Mouse (Mus musculus): ENCODE data around the gene Dap. TPM values are rescaled to one million over a fixed set of nuclear protein-coding genes. Genes with fewer than 3 reads are reported as not detected.

Dap gene
- polyA plus RNA-seq, 1 experiment, result 132 TPM

DNA sequence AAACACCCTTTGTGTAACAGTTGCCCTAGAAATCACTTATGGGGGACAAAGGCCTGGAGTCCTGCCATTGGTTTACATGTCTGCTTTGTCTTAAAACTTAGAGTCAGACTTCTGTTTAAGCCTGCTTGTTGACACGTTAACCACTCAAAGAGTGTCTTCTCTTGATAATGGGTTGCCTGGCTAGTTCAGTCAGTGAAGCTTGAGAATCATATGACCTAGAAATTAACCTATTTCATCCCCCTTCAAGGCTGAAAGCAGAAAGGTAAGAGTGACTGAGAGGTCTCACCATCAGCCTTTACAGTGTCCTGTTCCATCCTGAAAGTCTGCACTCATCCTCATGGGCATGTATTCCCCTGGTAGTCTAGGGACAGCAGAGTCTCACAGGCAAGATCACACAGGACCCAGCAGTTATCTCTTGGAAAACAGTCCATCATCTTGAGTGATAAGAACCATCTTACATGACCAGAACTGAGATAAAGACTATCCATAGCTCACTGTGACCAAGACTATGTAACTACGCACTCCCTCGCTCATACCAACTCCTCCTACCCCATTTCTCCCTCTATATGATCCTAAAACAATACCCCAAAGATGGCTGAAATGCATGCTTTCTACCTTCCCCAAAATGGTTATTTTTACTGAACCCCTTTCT is 10.4 kb upstream of the Dap start:
- no peak overlapping the region for H3K4me3 ChIP-seq (ENCODE audit: insufficient read depth, low read length)
- no peaks in the 10 kb centered on the region for H3K4me1 ChIP-seq (ENCODE audit: control insufficient read depth, insufficient read depth, low read length)
- no peak overlapping the region for H3K27ac ChIP-seq (ENCODE audit: insufficient read depth, low read depth, low read length)
- no peak for TF ChIP-seq CTCF (IDR thresholded peaks at IDR 0.05; ENCODE audit: low read depth, low read length)
- TF ChIP-seq POLR2A (IDR thresholded peaks at IDR 0.05; ENCODE audit: borderline replicate concordance, low read depth, low read length), result no peak

DNA sequence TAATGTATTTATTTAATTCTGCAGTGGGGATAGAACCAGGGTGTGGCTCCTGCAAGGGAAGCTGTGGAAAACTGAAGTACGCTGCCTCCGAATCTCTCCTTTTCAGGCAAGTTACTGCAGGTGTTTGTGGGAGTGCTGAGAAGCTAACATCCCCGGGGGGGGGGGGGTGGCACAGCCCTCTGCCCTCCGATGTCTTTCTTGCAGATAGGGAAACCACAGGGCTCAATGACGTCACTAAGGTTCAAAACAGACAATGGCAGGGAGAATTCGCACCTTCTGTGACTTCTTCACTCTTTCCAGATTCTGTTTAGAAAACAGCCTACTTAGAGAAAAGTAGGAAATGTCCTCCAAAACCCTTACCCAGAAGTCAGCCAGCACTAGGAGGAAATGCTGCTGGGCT is 1.9 kb upstream of the Dap start:
- H3K4me1 ChIP-seq (ENCODE audit: control insufficient read depth, insufficient read depth, low read length), result peaks cover 11% of the 10 kb centered on the region
- H3K4me3 ChIP-seq (ENCODE audit: insufficient read depth, low read length), result no peak overlapping the region
- H3K27ac ChIP-seq (ENCODE audit: insufficient read depth, low read depth, low read length), result no peak overlapping the region
- no peak for TF ChIP-seq POLR2A (IDR thresholded peaks at IDR 0.05; ENCODE audit: borderline replicate concordance, low read depth, low read length)
- TF ChIP-seq CTCF (IDR thresholded peaks at IDR 0.05; ENCODE audit: low read depth, low read length), result no peak

DNA sequence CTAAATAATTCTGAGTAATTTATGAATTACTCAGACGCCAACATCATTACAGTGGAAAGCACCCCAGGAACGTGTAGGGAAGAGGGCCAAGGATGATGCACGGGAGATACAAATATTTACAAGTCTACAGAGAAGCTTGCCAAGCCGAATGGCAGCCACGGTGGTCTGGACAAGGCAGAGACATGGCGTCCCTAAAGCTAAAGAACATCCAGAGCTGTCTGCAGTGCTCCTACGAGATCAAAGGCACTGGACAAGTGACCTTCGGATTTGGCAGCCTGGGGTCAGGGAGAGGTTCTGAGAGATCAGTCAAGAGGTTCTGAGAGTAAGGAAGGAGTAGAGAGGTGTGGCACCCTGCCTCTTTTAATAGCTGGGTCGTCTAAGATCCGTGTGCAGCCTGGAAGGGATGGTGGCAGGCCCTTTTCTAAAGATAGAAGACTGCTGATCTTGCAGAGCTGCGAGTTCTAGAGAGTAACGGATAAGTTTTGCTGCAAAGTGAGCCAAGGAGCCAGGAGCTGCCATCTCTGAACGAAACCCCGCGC is 449 bp upstream of the Dap start:
- peaks cover 23% of the 10 kb centered on the region for H3K4me1 ChIP-seq (ENCODE audit: control insufficient read depth, insufficient read depth, low read length)
- TF ChIP-seq CTCF (IDR thresholded peaks at IDR 0.05; ENCODE audit: low read depth, low read length) (no peak), POLR2A (IDR thresholded peaks at IDR 0.05; ENCODE audit: borderline replicate concordance, low read depth, low read length) (no peak)
- H3K4me3 ChIP-seq (ENCODE audit: insufficient read depth, low read length), result peak overlapping the region; percentile 86
- no peak overlapping the region for H3K27ac ChIP-seq (ENCODE audit: insufficient read depth, low read depth, low read length)

DNA sequence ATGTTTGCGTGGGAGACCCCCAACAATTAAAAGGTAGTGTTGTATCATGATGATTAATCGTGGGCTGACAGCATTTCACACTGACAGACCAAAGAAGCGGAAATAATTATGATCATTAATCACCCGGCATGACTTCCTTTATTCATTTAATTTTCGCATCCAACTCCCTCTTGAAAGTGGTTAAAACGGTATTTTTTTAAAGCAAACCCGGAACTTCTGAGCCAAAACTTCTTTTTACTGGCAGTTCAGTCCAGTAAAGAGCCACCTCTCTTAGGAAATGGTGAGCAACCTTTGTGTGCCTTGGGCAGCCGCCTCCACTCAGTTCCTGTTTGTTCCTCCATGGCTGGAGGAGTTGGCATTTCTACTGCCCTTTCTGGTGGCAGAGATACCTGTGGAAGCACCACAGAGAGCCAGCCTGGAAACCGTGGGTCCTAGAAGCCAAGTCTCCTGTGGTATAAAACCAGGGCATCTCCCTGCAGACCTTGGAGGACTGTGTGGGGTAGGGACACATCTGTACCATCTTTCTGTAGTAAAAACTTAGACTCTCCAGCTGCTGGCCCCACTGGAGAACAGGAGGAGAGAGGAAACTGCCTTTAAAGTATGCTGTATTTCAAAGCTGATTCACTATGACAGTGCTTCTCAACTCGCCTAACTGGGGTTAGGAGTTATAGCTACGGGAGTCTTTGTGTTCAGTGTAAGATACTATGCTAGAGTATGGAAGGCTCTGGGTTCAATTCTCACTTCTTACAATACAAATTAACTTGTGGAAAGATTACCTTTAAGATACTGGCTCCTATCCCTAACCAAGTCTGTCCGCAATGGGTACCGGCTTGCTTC is 910 bp downstream of the Dap start:
- no peak for TF ChIP-seq CTCF (IDR thresholded peaks at IDR 0.05; ENCODE audit: low read depth, low read length)
- no peak for TF ChIP-seq POLR2A (IDR thresholded peaks at IDR 0.05; ENCODE audit: borderline replicate concordance, low read depth, low read length)
- Histone ChIP-seq H3K4me1 (ENCODE audit: control insufficient read depth, insufficient read depth, low read length) (peaks cover 23% of the 10 kb centered on the region), H3K27ac (ENCODE audit: insufficient read depth, low read depth, low read length) (peak overlapping the region; percentile 66), H3K4me3 (ENCODE audit: insufficient read depth, low read length) (peak overlapping the region; percentile 86)

DNA sequence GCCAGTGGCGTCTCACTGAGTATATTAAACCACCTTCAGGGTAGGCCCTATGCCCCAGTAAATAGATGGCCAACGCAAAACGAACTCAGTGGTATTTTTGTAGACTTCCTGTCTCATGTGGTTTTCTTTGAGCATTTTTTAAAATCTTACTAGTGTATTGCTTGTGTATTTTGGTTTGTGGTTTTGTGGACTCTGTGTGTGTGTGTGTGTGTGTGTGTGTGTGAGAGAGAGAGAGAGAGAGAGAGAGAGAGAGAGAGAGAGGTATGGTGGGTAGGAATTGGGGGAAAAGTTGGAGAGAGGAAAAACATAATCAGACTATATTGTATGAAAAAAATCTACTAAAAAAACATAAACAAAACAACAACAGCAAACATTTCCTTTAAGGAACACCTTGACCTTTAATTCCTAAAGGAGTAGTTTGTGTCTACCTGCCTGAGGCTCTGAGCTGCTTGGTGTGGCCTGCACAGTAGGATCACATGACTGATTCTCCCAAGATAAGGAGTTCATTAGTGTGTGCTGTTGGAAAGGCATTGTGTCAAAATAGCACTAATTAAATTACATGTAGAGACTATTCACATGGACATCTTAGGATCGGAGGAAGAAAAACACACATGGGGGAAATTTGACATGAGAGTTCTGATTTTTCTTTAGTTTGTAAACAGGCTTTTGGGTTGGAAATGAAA is 1.7 kb downstream of the Dap start:
- peaks cover 23% of the 10 kb centered on the region for H3K4me1 ChIP-seq (ENCODE audit: control insufficient read depth, insufficient read depth, low read length)
- no peak overlapping the region for H3K27ac ChIP-seq (ENCODE audit: insufficient read depth, low read depth, low read length)
- TF ChIP-seq CTCF (IDR thresholded peaks at IDR 0.05; ENCODE audit: low read depth, low read length) (no peak), POLR2A (IDR thresholded peaks at IDR 0.05; ENCODE audit: borderline replicate concordance, low read depth, low read length) (no peak)
- H3K4me3 ChIP-seq (ENCODE audit: insufficient read depth, low read length), result no peak overlapping the region

DNA sequence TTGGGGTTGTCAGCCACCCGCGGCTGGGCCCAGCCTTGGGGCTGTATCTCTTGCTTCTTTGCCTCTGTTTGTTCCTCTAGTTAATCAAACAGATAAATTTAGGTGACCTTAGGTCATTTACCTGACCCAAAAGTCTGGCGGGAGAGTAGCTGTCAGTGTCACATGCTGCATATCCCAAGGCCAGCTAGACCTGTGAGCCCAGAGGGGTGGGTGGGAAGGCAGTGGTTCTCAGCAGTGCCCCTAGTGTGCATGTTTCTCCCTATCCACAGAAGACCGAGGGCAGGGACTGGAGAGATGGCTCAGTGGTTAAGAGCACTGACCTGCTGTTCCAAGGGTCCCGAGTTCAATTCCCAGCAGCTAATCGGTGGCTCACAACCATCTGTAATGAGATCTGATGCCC is 2.4 kb downstream of the Dap start:
- Histone ChIP-seq H3K4me1 (ENCODE audit: control insufficient read depth, insufficient read depth, low read length) (peaks cover 23% of the 10 kb centered on the region), H3K27ac (ENCODE audit: insufficient read depth, low read depth, low read length) (no peak overlapping the region), H3K4me3 (ENCODE audit: insufficient read depth, low read length) (no peak overlapping the region)
- TF ChIP-seq POLR2A (IDR thresholded peaks at IDR 0.05; ENCODE audit: borderline replicate concordance, low read depth, low read length) (no peak), CTCF (IDR thresholded peaks at IDR 0.05; ENCODE audit: low read depth, low read length) (no peak)

DNA sequence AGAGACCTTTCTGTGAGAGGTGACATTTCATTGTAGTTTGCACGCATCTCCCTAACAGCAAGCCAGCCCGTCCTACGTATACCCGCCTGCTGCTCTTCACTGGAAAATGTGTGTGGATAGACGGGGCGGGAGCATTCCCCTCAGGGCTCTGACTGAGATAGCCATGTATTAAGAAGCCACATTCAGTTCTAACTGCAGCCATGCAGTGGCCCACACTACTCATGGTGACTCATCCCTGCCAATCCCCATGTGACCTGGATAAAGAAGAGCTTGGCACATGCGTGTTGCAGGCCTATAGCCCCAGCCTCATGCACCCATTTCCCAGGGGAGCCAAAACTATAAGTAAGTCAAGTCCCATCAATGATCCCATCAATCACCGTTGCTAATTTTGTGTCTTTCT is 3.7 kb downstream of the Dap start:
- Histone ChIP-seq H3K4me3 (ENCODE audit: insufficient read depth, low read length) (no peak overlapping the region), H3K4me1 (ENCODE audit: control insufficient read depth, insufficient read depth, low read length) (peaks cover 23% of the 10 kb centered on the region), H3K27ac (ENCODE audit: insufficient read depth, low read depth, low read length) (no peak overlapping the region)
- no peak for TF ChIP-seq CTCF (IDR thresholded peaks at IDR 0.05; ENCODE audit: low read depth, low read length)
- no peak for TF ChIP-seq POLR2A (IDR thresholded peaks at IDR 0.05; ENCODE audit: borderline replicate concordance, low read depth, low read length)

DNA sequence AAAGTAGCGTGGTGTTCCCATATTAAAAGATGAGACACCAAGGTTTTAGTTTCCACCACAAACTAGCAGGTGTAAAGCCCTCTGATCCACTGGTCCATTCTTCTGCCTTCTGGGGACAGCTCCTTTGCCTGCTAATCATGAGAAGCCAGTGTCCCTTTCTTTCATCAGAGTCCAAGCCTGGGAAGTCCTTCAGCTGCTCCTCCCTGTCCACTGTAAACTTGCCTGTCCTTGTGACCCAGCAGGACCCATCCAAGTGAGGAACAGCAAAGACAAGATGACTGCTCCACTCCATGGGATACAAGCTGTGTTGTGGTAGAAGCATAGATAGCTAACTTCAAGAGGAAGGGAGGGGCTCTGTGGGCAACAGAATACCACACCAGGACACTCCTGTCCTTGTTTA is 8.9 kb downstream of the Dap start:
- no peak for TF ChIP-seq CTCF (IDR thresholded peaks at IDR 0.05; ENCODE audit: low read depth, low read length)
- no peak for TF ChIP-seq POLR2A (IDR thresholded peaks at IDR 0.05; ENCODE audit: borderline replicate concordance, low read depth, low read length)
- Histone ChIP-seq H3K27ac (ENCODE audit: insufficient read depth, low read depth, low read length) (no peak overlapping the region), H3K4me1 (ENCODE audit: control insufficient read depth, insufficient read depth, low read length) (peaks cover 11% of the 10 kb centered on the region), H3K4me3 (ENCODE audit: insufficient read depth, low read length) (no peak overlapping the region)

DNA sequence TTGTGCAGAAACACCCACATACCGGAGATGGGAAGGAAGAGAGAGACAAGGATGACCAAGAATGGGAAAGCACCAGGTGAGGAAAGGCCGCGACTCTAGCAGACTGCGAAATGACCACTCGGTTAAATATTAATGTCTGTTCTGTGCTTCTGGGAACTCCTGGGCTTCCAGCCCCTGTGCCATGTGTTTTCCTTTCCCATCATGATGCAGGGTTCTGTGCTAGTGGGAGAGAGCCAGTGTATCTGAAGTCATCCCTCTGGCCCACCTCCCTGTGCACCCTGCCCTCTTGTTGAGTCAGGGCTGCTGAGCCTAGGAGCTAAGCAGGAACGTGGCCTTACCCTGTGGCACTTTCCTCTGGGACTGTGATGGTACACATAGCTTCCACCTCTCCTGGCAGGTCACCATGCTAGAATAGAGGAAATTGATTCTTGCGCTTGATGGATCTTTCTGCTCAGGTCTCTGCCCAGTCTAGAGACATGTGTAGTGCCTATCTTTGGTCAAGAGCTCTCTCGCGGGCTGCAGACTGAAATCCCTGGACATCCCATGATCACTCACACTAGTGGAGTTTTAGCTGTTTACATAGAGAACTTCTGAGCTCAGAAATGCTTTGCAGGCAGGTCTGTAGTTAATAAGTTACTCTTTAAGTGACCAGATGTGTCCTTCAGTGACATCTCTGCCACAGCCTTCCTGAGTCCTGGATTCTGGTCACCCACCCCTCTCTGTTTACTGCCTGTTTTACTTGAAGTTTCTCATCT is 11.9 kb downstream of the Dap start:
- Histone ChIP-seq H3K4me1 (ENCODE audit: control insufficient read depth, insufficient read depth, low read length) (peaks cover 8% of the 10 kb centered on the region), H3K27ac (ENCODE audit: insufficient read depth, low read depth, low read length) (no peak overlapping the region), H3K4me3 (ENCODE audit: insufficient read depth, low read length) (no peak overlapping the region)
- TF ChIP-seq CTCF (IDR thresholded peaks at IDR 0.05; ENCODE audit: low read depth, low read length) (no peak), POLR2A (IDR thresholded peaks at IDR 0.05; ENCODE audit: borderline replicate concordance, low read depth, low read length) (no peak)
